Mouse (Mus musculus) intestine, embryonic 15.5 days (tissue): Measurements from ENCODE around the gene 1700012P22Rik. TPM values are rescaled to one million over a fixed set of nuclear protein-coding genes. Genes with fewer than 3 reads are reported as not detected.

Source experiments
- ATAC-seq: fragments of 200-750 bp; cut with Nextera tagmentation; 2 replicates; pipeline ENCODE4 v1.8.0; 2017; ENCODE audit warnings: moderate TSS enrichment, moderate library complexity
- H3K27ac ChIP-seq: fragments of 300-500 bp; sonication (generic); 2 replicates; pipeline ENCODE4 v1.5.1; 2015; ENCODE audit warnings: mild to moderate bottlenecking, inconsistent platforms
- H3K27me3 ChIP-seq: fragments of 300-500 bp; sonication (generic); replicated peaks from 2 replicates; pipeline ENCODE4 v1.6.1; 2015; ENCODE audit warnings: inconsistent platforms
- H3K36me3 ChIP-seq: fragments of 300-500 bp; sonication (generic); 2 replicates; pipeline ENCODE4 v1.6.1; 2015; ENCODE audit warnings: inconsistent platforms
- H3K4me1 ChIP-seq: fragments of 300-500 bp; sonication (generic); replicated peaks from 2 replicates; pipeline ENCODE4 v1.6.1; 2015; ENCODE audit warnings: inconsistent platforms
- H3K4me2 ChIP-seq: fragments of 300-500 bp; sonication (generic); replicated peaks from 2 replicates; pipeline ENCODE4 v1.6.1; 2015; ENCODE audit warnings: mild to moderate bottlenecking, inconsistent platforms
- H3K4me3 ChIP-seq: fragments of 300-500 bp; sonication (generic); replicated peaks from 2 replicates; pipeline ENCODE4 v1.5.1; 2015; ENCODE audit warnings: inconsistent platforms
- H3K9ac ChIP-seq: fragments of 300-500 bp; sonication (generic); 2 replicates; pipeline ENCODE4 v1.6.1; 2015; ENCODE audit warnings: inconsistent platforms
- H3K9me3 ChIP-seq: fragments of 300-500 bp; sonication (generic); 2 replicates; pipeline ENCODE4 v1.6.1; 2016; ENCODE audit warnings: inconsistent platforms
- WGBS: fragments of 180-500 bp; shearing (Covaris S2); methylation state at CpG from one replicate; pipeline ENCODE4 v1.1.7; 2015; 5-methylcytosine and 5-hydroxymethylcytosine counted together
- polyA plus RNA-seq: library from polyadenylated mRNA; unstranded; fragments of >200 nt; fragmentation: Nextera tagmentation; extraction: Ambion mirVana; gene quantifications from 2 replicates; pipeline ENCODE4 v1.2.1, GENCODE M21; 2015

The 1700012P22Rik gene
- polyA plus RNA-seq: not detected in 2 replicates

GRCm38 (mm10) chr4:144438672-144439071 lies at the start of gene 1700012P22Rik:
Gene 1700012P22Rik (minus strand): TSS chr4:144438772.
- Histone ChIP-seq H3K36me3 (no peaks in the 10 kb centered on the region), H3K27ac (no peak within 1 kb of the TSS), H3K9me3 (no peaks in the 10 kb centered on the region), H3K4me1 (no peaks in the 10 kb centered on the region), H3K27me3 (no peaks in the 10 kb centered on the region), H3K4me2 (no peak within 1 kb of the TSS), H3K9ac (no peak within 1 kb of the TSS), H3K4me3 (no peak within 1 kb of the TSS)
- ATAC-seq: no peak

- no peaks in the 10 kb centered on the region for H3K9me3 ChIP-seq
- no peak overlapping the region for H3K27ac ChIP-seq
- no peaks in the 10 kb centered on the region for H3K27me3 ChIP-seq
- no peak overlapping the region for H3K4me2 ChIP-seq
- no peak overlapping the region for H3K9ac ChIP-seq
- 100% methylated on average over 1 of the region's 1 CpGs for WGBS
- no peak overlapping the region for H3K4me3 ChIP-seq
- H3K36me3 ChIP-seq: no peaks in the 10 kb centered on the region
- H3K4me1 ChIP-seq: no peaks in the 10 kb centered on the region
- ATAC-seq: no peak
These were observed 29.5 kb upstream of the 1700012P22Rik start for GRCm38 (mm10) chr4:144468091-144468490.

GRCm38 (mm10) chr4:144465206-144465605 lies 26.6 kb upstream of the 1700012P22Rik start:
- Histone ChIP-seq H3K4me2 (no peak overlapping the region), H3K27ac (no peak overlapping the region), H3K9ac (no peak overlapping the region), H3K27me3 (no peaks in the 10 kb centered on the region), H3K4me1 (no peaks in the 10 kb centered on the region), H3K36me3 (no peaks in the 10 kb centered on the region), H3K9me3 (no peaks in the 10 kb centered on the region), H3K4me3 (no peak overlapping the region)
- no peak for ATAC-seq
- 70% methylated on average over 2 of the region's 2 CpGs for WGBS

- no peaks in the 10 kb centered on the region for H3K36me3 ChIP-seq
- H3K27me3 ChIP-seq: no peaks in the 10 kb centered on the region
- H3K4me3 ChIP-seq: no peak within 1 kb of the TSS
- H3K9me3 ChIP-seq: no peaks in the 10 kb centered on the region
- WGBS: 71% methylated on average over 3 of the region's 3 CpGs
- no peaks in the 10 kb centered on the region for H3K4me1 ChIP-seq
- no peak for ATAC-seq
- no peak within 1 kb of the TSS for H3K27ac ChIP-seq
- H3K4me2 ChIP-seq: no peak within 1 kb of the TSS
- no peak within 1 kb of the TSS for H3K9ac ChIP-seq
These were observed 25.1 kb upstream of the 1700012P22Rik start, which contains the start of gene Aadacl3 for GRCm38 (mm10) chr4:144463656-144464055. Gene Aadacl3 (minus strand): TSS chr4:144463756.

GRCm38 (mm10) chr4:144453217-144453616 lies 14.6 kb upstream of the 1700012P22Rik start, which contains the start of gene Gm9944:
Gene Gm9944 (minus strand): TSS chr4:144453317.
- Histone ChIP-seq H3K4me3 (no peak within 1 kb of the TSS), H3K27me3 (no peaks in the 10 kb centered on the region), H3K4me1 (no peaks in the 10 kb centered on the region), H3K36me3 (no peaks in the 10 kb centered on the region), H3K9ac (no peak within 1 kb of the TSS), H3K4me2 (no peak within 1 kb of the TSS), H3K27ac (no peak within 1 kb of the TSS), H3K9me3 (no peaks in the 10 kb centered on the region)
- no peak for ATAC-seq
- 83% methylated on average over 2 of the region's 2 CpGs for WGBS

- Histone ChIP-seq H3K27me3 (no peaks in the 10 kb centered on the region), H3K9ac (no peak overlapping the region), H3K4me3 (no peak overlapping the region), H3K27ac (no peak overlapping the region), H3K4me1 (no peaks in the 10 kb centered on the region), H3K4me2 (no peak overlapping the region), H3K36me3 (no peaks in the 10 kb centered on the region), H3K9me3 (no peaks in the 10 kb centered on the region)
- no peak for ATAC-seq
- 74% methylated on average over 2 of the region's 2 CpGs for WGBS
These were observed 10.0 kb upstream of the 1700012P22Rik start for GRCm38 (mm10) chr4:144448546-144448945.

- H3K4me3 ChIP-seq: no peak overlapping the region
- H3K9me3 ChIP-seq: no peaks in the 10 kb centered on the region
- H3K9ac ChIP-seq: no peak overlapping the region
- H3K27me3 ChIP-seq: no peaks in the 10 kb centered on the region
- no peak overlapping the region for H3K27ac ChIP-seq
- no peaks in the 10 kb centered on the region for H3K4me1 ChIP-seq
- H3K36me3 ChIP-seq: no peaks in the 10 kb centered on the region
- ATAC-seq: no peak
- 61% methylated on average over 1 of the region's 1 CpGs for WGBS
- H3K4me2 ChIP-seq: no peak overlapping the region
These were observed 3.0 kb upstream of the 1700012P22Rik start for GRCm38 (mm10) chr4:144441582-144441981.

- Histone ChIP-seq H3K27ac (no peak overlapping the region), H3K9ac (no peak overlapping the region), H3K36me3 (no peaks in the 10 kb centered on the region), H3K4me3 (no peak overlapping the region), H3K4me2 (no peak overlapping the region), H3K4me1 (no peaks in the 10 kb centered on the region), H3K27me3 (no peaks in the 10 kb centered on the region), H3K9me3 (no peaks in the 10 kb centered on the region)
- ATAC-seq: no peak
- whole genome bisulfite sequencing: 92% methylated on average over 4 of the region's 4 CpGs
These were observed 2.5 kb upstream of the 1700012P22Rik start for GRCm38 (mm10) chr4:144441095-144441494.

- Histone ChIP-seq H3K36me3 (no peaks in the 10 kb centered on the region), H3K4me3 (no peak overlapping the region), H3K27ac (no peak overlapping the region), H3K4me2 (no peak overlapping the region), H3K9me3 (no peaks in the 10 kb centered on the region), H3K9ac (no peak overlapping the region), H3K27me3 (no peaks in the 10 kb centered on the region), H3K4me1 (no peaks in the 10 kb centered on the region)
- no peak for ATAC-seq
- 80% methylated on average over 5 of the region's 5 CpGs for WGBS
These were observed 5.4 kb downstream of the 1700012P22Rik start for GRCm38 (mm10) chr4:144433216-144433615.

- no peak overlapping the region for H3K4me3 ChIP-seq
- H3K27me3 ChIP-seq: no peaks in the 10 kb centered on the region
- 70% methylated on average over 2 of the region's 2 CpGs for WGBS
- no peaks in the 10 kb centered on the region for H3K36me3 ChIP-seq
- no peak overlapping the region for H3K27ac ChIP-seq
- no peak overlapping the region for H3K4me2 ChIP-seq
- ATAC-seq: no peak
- H3K9me3 ChIP-seq: no peaks in the 10 kb centered on the region
- H3K4me1 ChIP-seq: no peaks in the 10 kb centered on the region
- no peak overlapping the region for H3K9ac ChIP-seq
These were observed 7.8 kb downstream of the 1700012P22Rik start for GRCm38 (mm10) chr4:144430723-144431122.

GRCm38 (mm10) chr4:144428868-144429267 lies 9.7 kb downstream of the 1700012P22Rik start:
- H3K36me3 ChIP-seq: no peaks in the 10 kb centered on the region
- WGBS: 18% methylated on average over 3 of the region's 3 CpGs

GRCm38 (mm10) chr4:144424590-144424989 lies 14.0 kb downstream of the 1700012P22Rik start:
- 85% methylated on average over 5 of the region's 5 CpGs for WGBS
- Histone ChIP-seq H3K4me1 (no peaks in the 10 kb centered on the region), H3K9me3 (no peaks in the 10 kb centered on the region), H3K4me3 (no peak overlapping the region), H3K9ac (no peak overlapping the region), H3K4me2 (no peak overlapping the region), H3K36me3 (no peaks in the 10 kb centered on the region), H3K27ac (no peak overlapping the region), H3K27me3 (no peaks in the 10 kb centered on the region)
- ATAC-seq: no peak

More at GRCm38 (mm10) chr4:144428868-144429267, 9.7 kb downstream of the 1700012P22Rik start:
- no peak for ATAC-seq
- no peak overlapping the region for H3K27ac ChIP-seq
- no peak overlapping the region for H3K4me2 ChIP-seq
- H3K9me3 ChIP-seq: no peaks in the 10 kb centered on the region
- no peaks in the 10 kb centered on the region for H3K4me1 ChIP-seq
- H3K27me3 ChIP-seq: no peaks in the 10 kb centered on the region
- no peak overlapping the region for H3K9ac ChIP-seq
- H3K4me3 ChIP-seq: no peak overlapping the region

- Histone ChIP-seq H3K36me3 (no peaks in the 10 kb centered on the region), H3K27ac (no peak overlapping the region), H3K4me3 (no peak overlapping the region), H3K4me1 (no peaks in the 10 kb centered on the region), H3K27me3 (no peaks in the 10 kb centered on the region), H3K9ac (no peak overlapping the region), H3K4me2 (no peak overlapping the region), H3K9me3 (no peaks in the 10 kb centered on the region)
- ATAC-seq: no peak
These were observed 17.9 kb downstream of the 1700012P22Rik start for GRCm38 (mm10) chr4:144420644-144421043.
